Comparison of ENCODE assay signal across 9 mouse cellular contexts in genomic region chr9:76323186-76323701, GRCm38 (mm10). TPM values are rescaled to one million over a fixed set of nuclear protein-coding genes. Genes with fewer than 3 reads are reported as not detected.
DNase-seq lines count a peak whose midpoint lies in the region; ATAC-seq and TF ChIP-seq lines count a peak whose summit lies in the region.
"Had no signal": no experiment of that assay in that cellular context is flagged by ENCODE, and none has a peak within 500 bp of the region (broad histone marks: within the 10 kb centered on the region; RNA-seq: fewer than 3 reads in every experiment).

No protein-coding gene starts in this region.

- ATAC-seq in hindbrain, embryonic 14.5 days (ENCODE audit: low FRiP score) = peak; percentile 83
- ATAC-seq in monocyte, adult 5-6 weeks (replicated peaks; ENCODE audit: insufficient number of reproducible peaks, low FRiP score, low TSS enrichment, poor library complexity, severe bottlenecking) = no peak

- DNase-seq in heart, embryonic 10.5 days (ENCODE audit: low spot score) = peak; percentile 77
- DNase-seq in heart, adult 2 months = no peak
- peak; percentile 61 for DNase-seq in embryo, embryonic 9.5 days (ENCODE audit: extremely low spot score)
- peak; percentile 64 for DNase-seq in hindbrain, embryonic 14.5 days (ENCODE audit: low spot score)
- peak; percentile 7 for DNase-seq in liver
- DNase-seq in retina, postnatal 1 day = peak; percentile 64

- H3K4me1 ChIP-seq in heart, embryonic 10.5 days = 0 out of 2 replicates have a peak, but pooled peaks cover 3% of the 10 kb centered on the region
- no peaks in the 10 kb centered on the region for H3K4me1 ChIP-seq in heart, adult 2 months (ENCODE audit: control insufficient read depth, insufficient read depth, low read length)
- H3K4me1 ChIP-seq in ES-Bruce4 (ENCODE audit: control insufficient read depth, insufficient read depth, low read length) = no peaks in the 10 kb centered on the region
- H3K4me1 ChIP-seq in hindbrain, embryonic 14.5 days (replicated peaks; ENCODE audit: control insufficient read depth, insufficient read depth, low read length) = peaks cover 6% of the 10 kb centered on the region; the same call in 1 of the 2 replicates

- peak overlapping the region; percentile 64 for H3K4me3 ChIP-seq in heart, embryonic 10.5 days
- H3K4me3 ChIP-seq in heart, adult 2 months = no peak overlapping the region
- peak overlapping the region; percentile 49 for H3K4me3 ChIP-seq in ES-Bruce4 (ENCODE audit: low read depth, low read length)
- peak overlapping the region; percentile 42 for H3K4me3 ChIP-seq in hindbrain, embryonic 14.5 days (replicated peaks; ENCODE audit: low read length)

- H3K79me2 ChIP-seq in heart, adult 2 months (replicated peaks; ENCODE audit: control insufficient read depth, insufficient read depth, low read length) = no peaks in the 10 kb centered on the region

- H3K9me3 ChIP-seq in heart, embryonic 10.5 days = no peaks in the 10 kb centered on the region
- H3K9me3 ChIP-seq in ES-Bruce4 (replicated peaks; ENCODE audit: control insufficient read depth, insufficient read depth, low read length, poor library complexity, severe bottlenecking) = no peaks in the 10 kb centered on the region
- H3K9me3 ChIP-seq in hindbrain, embryonic 14.5 days (ENCODE audit: control insufficient read depth, low read length) = no peaks in the 10 kb centered on the region

- no peak for TF ChIP-seq POLR2A in heart, adult 2 months (IDR thresholded peaks at IDR 0.05; ENCODE audit: insufficient read depth, low read depth, low read length)
- TF ChIP-seq POLR2A in ES-Bruce4 (IDR thresholded peaks at IDR 0.05; ENCODE audit: insufficient read depth, low read length) = no peak

- peaks cover 31% of the 10 kb centered on the region for H3K27me3 ChIP-seq in heart, embryonic 10.5 days (ENCODE audit: insufficient read depth, poor library complexity, severe bottlenecking)
- 0 out of 2 replicates have a peak, but pooled peaks cover 2% of the 10 kb centered on the region for H3K27me3 ChIP-seq in heart, adult 2 months (ENCODE audit: control insufficient read depth, insufficient read depth, low read length)
- H3K27me3 ChIP-seq in ES-Bruce4 (ENCODE audit: control insufficient read depth, insufficient read depth, low read length, poor library complexity, severe bottlenecking) = no peaks in the 10 kb centered on the region
- 0 out of 2 replicates have a peak, but pooled peaks cover 6% of the 10 kb centered on the region for H3K27me3 ChIP-seq in hindbrain, embryonic 14.5 days (ENCODE audit: control insufficient read depth, insufficient read depth, low read length)

- H3K4me2 ChIP-seq in hindbrain, embryonic 14.5 days (replicated peaks) = peak overlapping the region; percentile 74

- TF ChIP-seq EP300 in heart, adult 2 months (IDR thresholded peaks at IDR 0.05; ENCODE audit: insufficient read depth, low read depth, low read length) = no peak
- TF ChIP-seq EP300 in ES-Bruce4 (IDR thresholded peaks at IDR 0.05; ENCODE audit: insufficient read depth, low read depth, low read length) = no peak

- TF ChIP-seq CTCF in heart, adult 2 months (IDR thresholded peaks at IDR 0.05) = no peak
- TF ChIP-seq CTCF in ES-Bruce4 (IDR thresholded peaks at IDR 0.05; ENCODE audit: low read depth, low read length) = no peak

- intact Hi-C loops in heart, adult 2 months (cut with DNase I) = no loop called here

- H3K36me3 ChIP-seq in heart, embryonic 10.5 days = no peaks in the 10 kb centered on the region
- no peaks in the 10 kb centered on the region for H3K36me3 ChIP-seq in heart, adult 2 months (ENCODE audit: control insufficient read depth, insufficient read depth, low read length)
- H3K36me3 ChIP-seq in ES-Bruce4 (ENCODE audit: control insufficient read depth, insufficient read depth, low read length, poor library complexity, severe bottlenecking) = no peaks in the 10 kb centered on the region
- no peaks in the 10 kb centered on the region for H3K36me3 ChIP-seq in hindbrain, embryonic 14.5 days (replicated peaks; ENCODE audit: control insufficient read depth, insufficient read depth)

- under 1% methylated on average over 29 of the region's 29 CpGs for WGBS in heart, embryonic 10.5 days
- 2% methylated on average over 29 of the region's 29 CpGs for WGBS in heart, adult 2 months
- under 1% methylated on average over 29 of the region's 29 CpGs for WGBS in hindbrain, embryonic 14.5 days

- no peak overlapping the region for H3K9ac ChIP-seq in heart, adult 2 months (ENCODE audit: low read depth, low read length)
- no peak overlapping the region for H3K9ac ChIP-seq in ES-Bruce4 (ENCODE audit: low read depth, poor library complexity, severe bottlenecking)
- peak overlapping the region; percentile 56 for H3K9ac ChIP-seq in hindbrain, embryonic 14.5 days

- H3K27ac ChIP-seq in heart, embryonic 10.5 days = no peak overlapping the region
- no peak overlapping the region for H3K27ac ChIP-seq in heart, adult 2 months
- H3K27ac ChIP-seq in ES-Bruce4 (ENCODE audit: insufficient read depth, low read length) = no peak overlapping the region
- H3K27ac ChIP-seq in hindbrain, embryonic 14.5 days = peak overlapping the region; percentile 51; the same call in 1 of the 2 replicates

RNA-seq across cellular contexts. Expression of gene Hcrtr2, which starts 0.4 kb away (rescaled TPM):
- 0.25 and 0.53 TPM in 2 replicates for polyA plus RNA-seq in heart, embryonic 10.5 days (2016; fragmentation: Nextera tagmentation; extraction: Ambion mirVana)
- not detected for total RNA-seq in heart, adult 2 months (2021)
- not detected in 2 replicates for polyA plus RNA-seq in heart, adult 2 months (2012; rRNA removed)
- not detected in 2 replicates for polyA plus RNA-seq in ES-Bruce4 (2011; ENCODE audit: insufficient read depth, insufficient read length, low read depth, missing spikeins)
- 8.6 TPM in 2 replicates for polyA plus RNA-seq in hindbrain, embryonic 14.5 days (2014; fragmentation: Nextera tagmentation; extraction: Ambion mirVana)
- total RNA-seq in monocyte, adult 5-6 weeks (2017) = 0.11 to 0.87 TPM (median 0.48 TPM) in 3 replicates
- total RNA-seq: heart, postnatal 14 days had no signal

Comparison
In these comparisons a context has a peak if more than half of its experiments do, and no peak if none do; other contexts are left out.
1. DNase-seq: peak in heart, embryonic 10.5 days (single experiment), embryo, embryonic 9.5 days (single experiment), hindbrain, embryonic 14.5 days (single experiment), liver (single experiment) and retina, postnatal 1 day (single experiment); none in heart, adult 2 months (0 of 2).